Mouse (Mus musculus): Measurements from ENCODE around the gene Ap4s1.

DNA sequence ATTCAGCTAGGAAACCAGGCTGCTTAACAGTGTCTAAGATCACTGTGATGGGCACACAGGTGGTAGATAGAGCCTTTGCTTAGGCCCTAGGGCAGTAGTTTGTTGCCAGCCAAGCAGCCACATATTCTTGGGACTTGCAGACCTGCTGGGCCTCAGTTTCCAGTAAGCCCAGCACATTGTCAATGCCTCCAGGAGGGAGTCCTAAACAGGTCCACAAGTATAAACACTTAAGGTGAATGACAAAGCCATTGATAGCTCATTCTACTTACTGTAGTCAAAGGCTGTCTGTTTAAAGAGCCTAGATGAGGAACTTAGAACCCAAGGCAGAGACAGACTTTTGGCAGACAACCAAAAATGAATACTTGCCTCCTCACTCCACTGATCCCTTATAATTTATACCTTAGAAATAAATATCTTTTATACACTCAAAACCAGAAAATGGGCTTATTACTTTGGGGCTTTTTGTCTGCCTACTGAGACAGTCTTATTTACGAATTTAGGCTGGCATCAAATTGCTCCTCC lies 34.8 kb upstream of the Ap4s1 start:
- TF ChIP-seq CTCF (IDR thresholded peaks at IDR 0.05; ENCODE audit: borderline replicate concordance, control insufficient read depth, extremely low read depth, insufficient read depth, low read length, poor library complexity) (no peak), POLR2A (IDR thresholded peaks at IDR 0.05; ENCODE audit: control insufficient read depth, extremely low read depth, insufficient read depth, low read length, poor library complexity) (no peak)
